Mouse (Mus musculus) midbrain, embryonic 16.5 days (tissue): ENCODE measurements around the gene Cd37. TPM values are rescaled to one million over a fixed set of nuclear protein-coding genes. Genes with fewer than 3 reads are reported as not detected.

Source experiments
- ATAC-seq: fragments of 200-750 bp; cut with Nextera tagmentation; 2 replicates; pipeline ENCODE4 v1.8.0; 2017; ENCODE audit warnings: moderate TSS enrichment
- H3K27ac ChIP-seq: fragments of 300-500 bp; sonication (generic); 2 replicates; pipeline ENCODE4 v1.5.1; 2014; ENCODE audit warnings: mild to moderate bottlenecking, low read length, mixed read lengths
- H3K27me3 ChIP-seq: fragments of 300-500 bp; sonication (generic); 2 replicates; pipeline ENCODE4 v1.6.1; 2014; ENCODE audit warnings: low read depth, low read length, mixed read lengths; ENCODE audit not compliant: control insufficient read depth, insufficient read depth
- H3K36me3 ChIP-seq: fragments of 300-500 bp; sonication (generic); 2 replicates; pipeline ENCODE4 v1.6.1; 2014; ENCODE audit warnings: mild to moderate bottlenecking, low read length, moderate library complexity, mixed read lengths; ENCODE audit not compliant: control insufficient read depth, insufficient read depth
- H3K4me1 ChIP-seq: fragments of 300-500 bp; sonication (generic); 2 replicates; pipeline ENCODE4 v1.6.1; 2014; ENCODE audit warnings: mild to moderate bottlenecking, low read length, mixed read lengths; ENCODE audit not compliant: control insufficient read depth, insufficient read depth
- H3K4me2 ChIP-seq: fragments of 300-500 bp; sonication (generic); 2 replicates; pipeline ENCODE4 v1.6.1; 2014; ENCODE audit warnings: mild to moderate bottlenecking, low read length, mixed read lengths
- H3K4me3 ChIP-seq: fragments of 300-500 bp; sonication (generic); 2 replicates; pipeline ENCODE4 v1.5.1; 2014; ENCODE audit warnings: low read depth, mild to moderate bottlenecking, low read length, moderate library complexity, mixed read lengths
- H3K9ac ChIP-seq: fragments of 300-500 bp; sonication (generic); 2 replicates; pipeline ENCODE4 v1.6.1; 2014; ENCODE audit warnings: low read depth, low read length, mixed read lengths
- H3K9me3 ChIP-seq: fragments of 300-500 bp; sonication (generic); replicated peaks from 2 replicates; pipeline ENCODE4 v1.6.1; 2014; ENCODE audit warnings: mild to moderate bottlenecking, low read length, mixed read lengths; ENCODE audit not compliant: control insufficient read depth, poor library complexity, severe bottlenecking
- WGBS: fragments of 180-500 bp; shearing (Covaris S2); extraction: QIAGEN DNeasy Blood & Tissue Kit; methylation state at CpG from one replicate; pipeline ENCODE4 v1.1.7; 2014; 5-methylcytosine and 5-hydroxymethylcytosine counted together
- polyA plus RNA-seq: library from polyadenylated mRNA; unstranded; fragments of >200 nt; fragmentation: Nextera tagmentation; extraction: Ambion mirVana; gene quantifications from 2 replicates; pipeline ENCODE4 v1.2.1, GENCODE M21; 2015

Cd37 gene
- 1.3 and 1.4 TPM in 2 replicates for polyA plus RNA-seq

- no peak within 1 kb of the TSS for H3K9ac ChIP-seq
- H3K4me2 ChIP-seq: no peak within 1 kb of the TSS
- peaks cover 20% of the 10 kb centered on the region for H3K27me3 ChIP-seq
- no peaks in the 10 kb centered on the region for H3K36me3 ChIP-seq
- H3K27ac ChIP-seq: no peak within 1 kb of the TSS
- H3K4me1 ChIP-seq: peaks cover 15% of the 10 kb centered on the region; the same call in 1 of the 2 replicates
- no peak for ATAC-seq
- H3K9me3 ChIP-seq: no peaks in the 10 kb centered on the region
- no peak within 1 kb of the TSS for H3K4me3 ChIP-seq
- 40% methylated on average over 20 of the region's 20 CpGs for WGBS
These were observed at the start of gene Cd37 for GRCm38 (mm10) chr7:45238723-45239496. Cd37 (minus strand) TSS chr7:45239115.

- no peak overlapping the region for H3K4me3 ChIP-seq
- no peak overlapping the region for H3K9ac ChIP-seq
- H3K9me3 ChIP-seq: no peaks in the 10 kb centered on the region
- 91% methylated on average over 13 of the region's 13 CpGs for WGBS
- H3K27ac ChIP-seq: no peak overlapping the region
- H3K4me2 ChIP-seq: no peak overlapping the region
- ATAC-seq: no peak
- H3K4me1 ChIP-seq: no peaks in the 10 kb centered on the region
- H3K36me3 ChIP-seq: no peaks in the 10 kb centered on the region
- no peaks in the 10 kb centered on the region for H3K27me3 ChIP-seq
These were observed 47.6 kb upstream of the Cd37 start for GRCm38 (mm10) chr7:45286486-45286885.

GRCm38 (mm10) chr7:45277136-45277760 is 38.3 kb upstream of the Cd37 start, which contains the start of gene Slc6a21:
Slc6a21 (plus strand) TSS chr7:45277513.
- Histone ChIP-seq H3K27me3 (no peaks in the 10 kb centered on the region; the same call in 1 of the 2 replicates), H3K4me1 (peaks cover 2% of the 10 kb centered on the region; the same call in 1 of the 2 replicates), H3K9me3 (no peaks in the 10 kb centered on the region), H3K9ac (no peak within 1 kb of the TSS), H3K4me3 (peak within 1 kb of the TSS; percentile 19; the same call in 1 of the 2 replicates), H3K36me3 (no peaks in the 10 kb centered on the region), H3K4me2 (peak within 1 kb of the TSS; percentile 53), H3K27ac (no peak within 1 kb of the TSS)
- WGBS: 7% methylated on average over 44 of the region's 44 CpGs
- no peak for ATAC-seq

- H3K27me3 ChIP-seq: no peaks in the 10 kb centered on the region; the same call in 1 of the 2 replicates
- H3K4me1 ChIP-seq: peaks cover 2% of the 10 kb centered on the region; the same call in 1 of the 2 replicates
- H3K36me3 ChIP-seq: no peaks in the 10 kb centered on the region
- H3K9ac ChIP-seq: no peak overlapping the region
- H3K9me3 ChIP-seq: no peaks in the 10 kb centered on the region
- no peak for ATAC-seq
- no peak overlapping the region for H3K27ac ChIP-seq
- no peak overlapping the region for H3K4me2 ChIP-seq
- no peak overlapping the region for H3K4me3 ChIP-seq
- WGBS: 84% methylated on average over 8 of the region's 8 CpGs
These were observed 34.8 kb upstream of the Cd37 start for GRCm38 (mm10) chr7:45273672-45274071.

- WGBS: 57% methylated on average over 10 of the region's 10 CpGs
- Histone ChIP-seq H3K9me3 (no peaks in the 10 kb centered on the region), H3K9ac (no peak overlapping the region), H3K4me1 (peaks cover 2% of the 10 kb centered on the region; the same call in 1 of the 2 replicates), H3K4me2 (no peak overlapping the region), H3K27ac (no peak overlapping the region; the same call in 1 of the 2 replicates), H3K4me3 (no peak overlapping the region), H3K27me3 (no peaks in the 10 kb centered on the region; the same call in 1 of the 2 replicates), H3K36me3 (no peaks in the 10 kb centered on the region)
- no peak for ATAC-seq
These were observed 34.0 kb upstream of the Cd37 start for GRCm38 (mm10) chr7:45272786-45273412.

- Histone ChIP-seq H3K27ac (no peak overlapping the region), H3K4me3 (no peak overlapping the region), H3K9me3 (no peaks in the 10 kb centered on the region), H3K36me3 (no peaks in the 10 kb centered on the region), H3K4me2 (no peak overlapping the region), H3K4me1 (no peaks in the 10 kb centered on the region), H3K27me3 (no peaks in the 10 kb centered on the region), H3K9ac (no peak overlapping the region)
- 91% methylated on average over 1 of the region's 1 CpGs for WGBS
- no peak for ATAC-seq
These were observed 26.6 kb upstream of the Cd37 start for GRCm38 (mm10) chr7:45265518-45265917.

- Histone ChIP-seq H3K4me1 (no peaks in the 10 kb centered on the region), H3K9me3 (no peaks in the 10 kb centered on the region), H3K4me3 (no peak overlapping the region), H3K36me3 (no peaks in the 10 kb centered on the region), H3K4me2 (no peak overlapping the region), H3K27ac (no peak overlapping the region), H3K9ac (no peak overlapping the region), H3K27me3 (no peaks in the 10 kb centered on the region)
- WGBS: 75% methylated on average over 3 of the region's 3 CpGs
- no peak for ATAC-seq
These were observed 25.4 kb upstream of the Cd37 start for GRCm38 (mm10) chr7:45264348-45264747.

GRCm38 (mm10) chr7:45263006-45263607 is 24.2 kb upstream of the Cd37 start:
- Histone ChIP-seq H3K27me3 (no peaks in the 10 kb centered on the region), H3K4me1 (no peaks in the 10 kb centered on the region), H3K4me3 (no peak overlapping the region), H3K9me3 (no peaks in the 10 kb centered on the region), H3K9ac (no peak overlapping the region), H3K27ac (no peak overlapping the region), H3K36me3 (no peaks in the 10 kb centered on the region), H3K4me2 (no peak overlapping the region)
- WGBS: 80% methylated on average over 7 of the region's 7 CpGs
- no peak for ATAC-seq
